In genomic region chr2:112492431-112492855, GRCm38 (mm10) we compare ENCODE assay signal across 8 mouse cellular contexts. TPM values are rescaled to one million over a fixed set of nuclear protein-coding genes. Genes with fewer than 3 reads are reported as not detected.
DNase-seq lines count a peak whose midpoint lies in the region; ATAC-seq and TF ChIP-seq lines count a peak whose summit lies in the region.

No protein-coding gene starts in this region.

- peak overlapping the region; percentile 71 for H3K4me2 ChIP-seq in embryonic facial prominence, embryonic 13.5 days
- H3K4me2 ChIP-seq in hindbrain, postnatal 0 days (ENCODE audit: low read depth, low read length), result peak overlapping the region; percentile 74

- H3K36me3 ChIP-seq in C2C12 (ENCODE audit: control insufficient read depth, insufficient read depth) (peaks cover 7% of the 10 kb centered on the region), macrophage (ENCODE audit: inconsistent target) (no peaks in the 10 kb centered on the region)
- no peaks in the 10 kb centered on the region for H3K36me3 ChIP-seq in embryonic facial prominence, embryonic 13.5 days
- no peaks in the 10 kb centered on the region for H3K36me3 ChIP-seq in hindbrain, postnatal 0 days (ENCODE audit: insufficient read depth, low read length)

- TF ChIP-seq CTCF in C2C12 (IDR thresholded peaks at IDR 0.05; ENCODE audit: control insufficient read depth, insufficient read depth, insufficient read length), result no peak
- TF ChIP-seq CTCF in hindbrain, postnatal 0 days (IDR thresholded peaks at IDR 0.05; ENCODE audit: low read depth), result no peak

- peaks cover 14% of the 10 kb centered on the region for H3K4me1 ChIP-seq in embryonic facial prominence, embryonic 13.5 days
- H3K4me1 ChIP-seq in hindbrain, postnatal 0 days (ENCODE audit: insufficient read depth, low read length), result no peaks in the 10 kb centered on the region

- H3K9ac ChIP-seq in embryonic facial prominence, embryonic 13.5 days, result peak overlapping the region; percentile 99
- H3K9ac ChIP-seq in hindbrain, postnatal 0 days (replicated peaks; ENCODE audit: low read length), result peak overlapping the region; percentile 98

- H3K27ac ChIP-seq in embryonic facial prominence, embryonic 13.5 days, result peak overlapping the region; percentile 99
- peak overlapping the region; percentile 98 for H3K27ac ChIP-seq in hindbrain, postnatal 0 days
- H3K27ac ChIP-seq in macrophage, result peak overlapping the region; percentile 48

- H3K4me3 ChIP-seq in C2C12 (ENCODE audit: insufficient read depth, poor library complexity, severe bottlenecking) (peak overlapping the region; percentile 64), macrophage (ENCODE audit: inconsistent target) (peak overlapping the region; percentile 34)
- peak overlapping the region; percentile 73 for H3K4me3 ChIP-seq in embryonic facial prominence, embryonic 13.5 days
- H3K4me3 ChIP-seq in hindbrain, postnatal 0 days (ENCODE audit: low read length), result peak overlapping the region; percentile 81

- peak; percentile 31 for DNase-seq in adrenal gland, postnatal 14 days
- DNase-seq in adrenal gland, adult 18-20 months (ENCODE audit: low spot score in 2 of 2), result no peak
- peak; percentile 40 for DNase-seq in hindbrain, postnatal 0 days (ENCODE audit: low spot score)
- DNase-seq in ovary, postnatal 36 days (ENCODE audit: low spot score), result no peak

- H3ac ChIP-seq in C2C12 (ENCODE audit: control insufficient read depth, insufficient read length, low read depth), result peak overlapping the region; percentile 96

- peaks cover 33% of the 10 kb centered on the region for H3K79me2 ChIP-seq in C2C12 (ENCODE audit: control insufficient read depth, insufficient read depth)
- H3K79me2 ChIP-seq in macrophage (ENCODE audit: inconsistent target), result no peaks in the 10 kb centered on the region

- H3K79me3 ChIP-seq in C2C12 (ENCODE audit: low read depth), result peaks cover 6% of the 10 kb centered on the region

- 8% methylated on average over 9 of the region's 9 CpGs for WGBS in embryonic facial prominence, embryonic 13.5 days
- 4% methylated on average over 9 of the region's 9 CpGs for WGBS in hindbrain, postnatal 0 days
- 9% methylated on average over 9 of the region's 9 CpGs for WGBS in macrophage (ENCODE audit: missing documents)

- ATAC-seq in embryonic facial prominence, embryonic 13.5 days (ENCODE audit: insufficient number of reproducible peaks, insufficient read depth, low FRiP score, low TSS enrichment, low read depth), result no peak
- 0 out of 2 replicates have a peak, but pooled peaks have one; percentile 4 for ATAC-seq in hindbrain, postnatal 0 days
- no peak; the same call in 1 of the 2 replicates for ATAC-seq in megakaryocyte progenitor cell, adult 5-6 weeks (replicated peaks; ENCODE audit: poor library complexity)

- H3K27me3 ChIP-seq in C2C12 (ENCODE audit: control insufficient read depth, insufficient read depth, insufficient read length), result no peaks in the 10 kb centered on the region
- H3K27me3 ChIP-seq in embryonic facial prominence, embryonic 13.5 days, result no peaks in the 10 kb centered on the region
- no peaks in the 10 kb centered on the region for H3K27me3 ChIP-seq in hindbrain, postnatal 0 days (ENCODE audit: insufficient read depth, low read length)

- H3K9me3 ChIP-seq in embryonic facial prominence, embryonic 13.5 days, result no peaks in the 10 kb centered on the region
- H3K9me3 ChIP-seq in hindbrain, postnatal 0 days (ENCODE audit: low read length), result no peaks in the 10 kb centered on the region

TF ChIP-seq in C2C12, 6 proteins besides CTCF, POLR2A, EP300 and RAD21:
- TF ChIP-seq MYOG (IDR thresholded peaks at IDR 0.05; ENCODE audit: control insufficient read depth, extremely low read depth, insufficient read length), result no peak
- TF ChIP-seq MAX (IDR thresholded peaks at IDR 0.05), result no peak
- no peak for TF ChIP-seq USF1 (IDR thresholded peaks at IDR 0.05; ENCODE audit: low read depth)
- no peak for TF ChIP-seq FOSL1 (IDR thresholded peaks at IDR 0.05; ENCODE audit: insufficient read depth, low read length, poor library complexity, severe bottlenecking)
- no peak for TF ChIP-seq MYOD1 (IDR thresholded peaks at IDR 0.05; ENCODE audit: control insufficient read depth, insufficient read length, low read depth)
- TF ChIP-seq CEBPB (IDR thresholded peaks at IDR 0.05; ENCODE audit: low read depth), result peak; percentile 26

RNA-seq across cellular contexts. Expression of gene Aven, which starts 0.3 kb away (rescaled TPM):
- 15.3 and 15.4 TPM in 2 replicates for total RNA-seq in adrenal gland, postnatal 14 days (2021)
- total RNA-seq in adrenal gland, adult 18-20 months (2021), result 10 to 100 TPM; 17.9 to 19.6 TPM
- polyA plus RNA-seq in C2C12 (2012; fragmentation: generic; extraction: Trizol), result 19.9 TPM
- 5.3 and 6.5 TPM in 2 replicates for polyA plus RNA-seq in embryonic facial prominence, embryonic 13.5 days (2015; fragmentation: Nextera tagmentation; extraction: Ambion mirVana)
- total RNA-seq in hindbrain, postnatal 0 days (2014; rRNA removed), result 6.8 and 10.9 TPM in 2 replicates
- polyA plus RNA-seq in hindbrain, postnatal 0 days (2015; fragmentation: Nextera tagmentation; extraction: Ambion mirVana), result 3.0 and 3.3 TPM in 2 replicates
- 1 to 10 TPM in 23 of 26 experiments, under 1 TPM in 3; 0.82 to 3.4 (median 2.0) TPM for total RNA-seq in macrophage (2018; cell fraction: chromatin; rRNA removed)
- 10 to 100 TPM in 5 of 26 experiments, 1 to 10 TPM in 21; 4.2 to 13.6 (median 8.4) TPM for total RNA-seq in macrophage (2018; cell fraction: cytosol; rRNA removed)
- total RNA-seq in macrophage (2018; cell fraction: nucleus; rRNA removed), result 1 to 10 TPM; 1.2 to 7.5 (median 2.9) TPM
- 6.6 to 10.9 TPM (median 10.6 TPM) in 3 replicates for polyA plus RNA-seq in macrophage (2018)
- 18.7 and 19.6 TPM in 2 replicates for total RNA-seq in megakaryocyte progenitor cell, adult 5-6 weeks (2015)
- 30.9 and 41.0 TPM in 2 replicates for total RNA-seq in megakaryocyte progenitor cell, adult 5-6 weeks (2017)

RNA-seq across cellular contexts. Expression of gene Chrm5, which starts 11.9 kb away (rescaled TPM):
- not detected in 2 replicates for total RNA-seq in adrenal gland, postnatal 14 days (2021)
- total RNA-seq in adrenal gland, adult 18-20 months (2021), result not detected
- polyA plus RNA-seq in C2C12 (2012; fragmentation: generic; extraction: Trizol) (not detected), macrophage (2018) (not detected in 3 replicates)
- polyA plus RNA-seq in embryonic facial prominence, embryonic 13.5 days (2015; fragmentation: Nextera tagmentation; extraction: Ambion mirVana), result not detected in 2 replicates
- 2.8 and 3.5 TPM in 2 replicates for total RNA-seq in hindbrain, postnatal 0 days (2014; rRNA removed)
- 1.3 and 1.5 TPM in 2 replicates for polyA plus RNA-seq in hindbrain, postnatal 0 days (2015; fragmentation: Nextera tagmentation; extraction: Ambion mirVana)
- total RNA-seq in macrophage (2018; cell fraction: chromatin; rRNA removed), result not detected
- not detected for total RNA-seq in macrophage (2018; cell fraction: cytosol; rRNA removed)
- total RNA-seq in macrophage (2018; cell fraction: nucleus; rRNA removed), result not detected
- not detected in 2 replicates for total RNA-seq in megakaryocyte progenitor cell, adult 5-6 weeks (2015)
- total RNA-seq in megakaryocyte progenitor cell, adult 5-6 weeks (2017), result not detected in 2 replicates

RNA-seq across cellular contexts. Expression of gene Emc7, which starts 37.6 kb away (rescaled TPM):
- total RNA-seq in adrenal gland, postnatal 14 days (2021), result 25.1 and 25.5 TPM in 2 replicates
- 10 to 100 TPM; 31.2 to 33.8 TPM for total RNA-seq in adrenal gland, adult 18-20 months (2021)
- polyA plus RNA-seq in C2C12 (2012; fragmentation: generic; extraction: Trizol), result 15.0 TPM
- 14.9 and 15.8 TPM in 2 replicates for polyA plus RNA-seq in embryonic facial prominence, embryonic 13.5 days (2015; fragmentation: Nextera tagmentation; extraction: Ambion mirVana)
- total RNA-seq in hindbrain, postnatal 0 days (2014; rRNA removed), result 15.3 and 15.9 TPM in 2 replicates
- 36.3 and 37.8 TPM in 2 replicates for polyA plus RNA-seq in hindbrain, postnatal 0 days (2015; fragmentation: Nextera tagmentation; extraction: Ambion mirVana)
- total RNA-seq in macrophage (2018; cell fraction: chromatin; rRNA removed), result 10 to 100 TPM in 1 of 26 experiments, 1 to 10 TPM in 25; 2.4 to 10.1 (median 5.8) TPM
- 10 to 100 TPM; 18.6 to 30.0 (median 24.8) TPM for total RNA-seq in macrophage (2018; cell fraction: cytosol; rRNA removed)
- total RNA-seq in macrophage (2018; cell fraction: nucleus; rRNA removed), result 10 to 100 TPM in 18 of 26 experiments, 1 to 10 TPM in 8; 5.4 to 20.1 (median 12.9) TPM
- polyA plus RNA-seq in macrophage (2018), result 17.8 to 28.1 TPM (median 22.4 TPM) in 3 replicates
- total RNA-seq in megakaryocyte progenitor cell, adult 5-6 weeks (2015), result 14.6 and 16.7 TPM in 2 replicates
- total RNA-seq in megakaryocyte progenitor cell, adult 5-6 weeks (2017), result 9.0 and 10.5 TPM in 2 replicates

Comparison
In these comparisons a context has a peak if more than half of its experiments do, and no peak if none do; other contexts are left out.
1. DNase-seq: peak in adrenal gland, postnatal 14 days (single experiment) and hindbrain, postnatal 0 days (single experiment); none in adrenal gland, adult 18-20 months (0 of 2) and ovary, postnatal 36 days (single experiment).
2. H3K27ac ChIP-seq: peak in every context shown above with its lines; median percentile 99 in embryonic facial prominence, embryonic 13.5 days; 98 in hindbrain, postnatal 0 days; 48 in macrophage.
3. Peak in every context shown above with its lines, with median percentiles within 50 percentile points of each other: H3K4me3 ChIP-seq.